ENCODE assay signal across 26 mouse cellular contexts in genomic region chr7:30007601-30008000, GRCm38 (mm10). TPM values are rescaled to one million over a fixed set of nuclear protein-coding genes. Genes with fewer than 3 reads are reported as not detected.
DNase-seq lines count a peak whose midpoint lies in the region; ATAC-seq and TF ChIP-seq lines count a peak whose summit lies in the region.
"Had no signal": no experiment of that assay in that cellular context is flagged by ENCODE, and none has a peak within 500 bp of the region (broad histone marks: within the 10 kb centered on the region; RNA-seq: fewer than 3 reads in every experiment).

No protein-coding gene starts in this region.

- DNase-seq in frontal cortex, postnatal 25 days (ENCODE audit: low spot score in 2 of 2), result no peak
- DNase-seq in left cerebral cortex, adult 2 months (ENCODE audit: extremely low spot score in 1 of 2, low spot score in 2 of 2), result no peak
- no peak for DNase-seq in left cerebral cortex, adult 8-10 months (ENCODE audit: low spot score in 2 of 2)
- DNase-seq: adrenal gland, postnatal 25 days; cerebellum, adult 11-12 months; cerebellum, postnatal 14 days; heart, postnatal 14 days; kidney, postnatal 14 days; layer of hippocampus, postnatal 36 days; liver, embryonic 13.5 days; lung, postnatal 4 days; retina, postnatal 1 day; thymus, postnatal 4 days had no signal

- intact Hi-C loops in left cerebral cortex, adult 2 months (cut with DNase I), result no loop called here

- peak; percentile 66; the same call in 1 of the 2 replicates for ATAC-seq in frontal cortex, adult (ENCODE audit: low TSS enrichment)
- no peak for ATAC-seq in embryonic facial prominence, embryonic 15.5 days (ENCODE audit: insufficient number of reproducible peaks, low FRiP score, low TSS enrichment, low read depth)
- no peak for ATAC-seq in limb, embryonic 15.5 days (ENCODE audit: insufficient number of reproducible peaks, low FRiP score, low TSS enrichment, low read depth)
- no peak for ATAC-seq in megakaryocyte-erythroid progenitor cell, adult 5-6 weeks (replicated peaks; ENCODE audit: low FRiP score, low TSS enrichment, poor library complexity, severe bottlenecking)
- ATAC-seq in erythroid progenitor cell, adult 5-6 weeks (replicated peaks; ENCODE audit: low FRiP score, poor library complexity, severe bottlenecking), result no peak
- ATAC-seq: intestine, embryonic 15.5 days had no signal

- peaks cover 46% of the 10 kb centered on the region for H3K4me1 ChIP-seq in embryonic facial prominence, embryonic 15.5 days
- peaks cover 5% of the 10 kb centered on the region; the same call in 1 of the 2 replicates for H3K4me1 ChIP-seq in limb, embryonic 15.5 days
- H3K4me1 ChIP-seq: liver, embryonic 13.5 days; lung, embryonic 15.5 days had no signal

- no peak overlapping the region for H3K9ac ChIP-seq in embryonic facial prominence, embryonic 15.5 days
- H3K9ac ChIP-seq in limb, embryonic 15.5 days, result no peak overlapping the region
- H3K9ac ChIP-seq: forebrain, embryonic 12.5 days; heart, embryonic 12.5 days; hindbrain, embryonic 15.5 days; intestine, embryonic 15.5 days; liver, embryonic 13.5 days; lung, embryonic 15.5 days had no signal

- no peaks in the 10 kb centered on the region for H3K27me3 ChIP-seq in embryonic facial prominence, embryonic 15.5 days
- H3K27me3 ChIP-seq in limb, embryonic 15.5 days, result no peaks in the 10 kb centered on the region
- H3K27me3 ChIP-seq: CH12.LX; forebrain, embryonic 12.5 days; heart, embryonic 12.5 days; hindbrain, embryonic 15.5 days; intestine, embryonic 15.5 days; liver, embryonic 13.5 days; lung, embryonic 15.5 days had no signal

- TF ChIP-seq CTCF in left cerebral cortex, adult 2 months (IDR thresholded peaks at IDR 0.05), result no peak

- no peaks in the 10 kb centered on the region for H3K9me3 ChIP-seq in embryonic facial prominence, embryonic 15.5 days (replicated peaks)
- no peaks in the 10 kb centered on the region for H3K9me3 ChIP-seq in limb, embryonic 15.5 days
- H3K9me3 ChIP-seq: forebrain, embryonic 12.5 days; heart, embryonic 12.5 days; hindbrain, embryonic 15.5 days; intestine, embryonic 15.5 days; liver, embryonic 13.5 days; lung, embryonic 15.5 days had no signal

- H3K4me2 ChIP-seq in embryonic facial prominence, embryonic 15.5 days (replicated peaks), result no peak overlapping the region
- H3K4me2 ChIP-seq in limb, embryonic 15.5 days, result no peak overlapping the region
- H3K4me2 ChIP-seq: forebrain, embryonic 12.5 days; heart, embryonic 12.5 days; hindbrain, embryonic 15.5 days; intestine, embryonic 15.5 days; liver, embryonic 13.5 days; lung, embryonic 15.5 days; midbrain, embryonic 11.5 days had no signal

- peaks cover 12% of the 10 kb centered on the region for H3K36me3 ChIP-seq in embryonic facial prominence, embryonic 15.5 days
- peaks cover 30% of the 10 kb centered on the region for H3K36me3 ChIP-seq in limb, embryonic 15.5 days

- 48% methylated on average over 1 of the region's 1 CpGs for WGBS in embryonic facial prominence, embryonic 15.5 days
- 69% methylated on average over 1 of the region's 1 CpGs for WGBS in limb, embryonic 15.5 days

- H3K27ac ChIP-seq in left cerebral cortex, adult 2 months, result peak overlapping the region; percentile 67
- H3K27ac ChIP-seq in embryonic facial prominence, embryonic 15.5 days (replicated peaks), result peak overlapping the region; percentile 86
- H3K27ac ChIP-seq in limb, embryonic 15.5 days, result peak overlapping the region; percentile 72
- H3K27ac ChIP-seq: forebrain, embryonic 12.5 days; hindbrain, embryonic 15.5 days; intestine, embryonic 15.5 days; liver, embryonic 13.5 days; lung, embryonic 15.5 days had no signal

- H3K4me3 ChIP-seq in left cerebral cortex, adult 2 months, result no peak overlapping the region
- no peak overlapping the region for H3K4me3 ChIP-seq in embryonic facial prominence, embryonic 15.5 days (replicated peaks)
- H3K4me3 ChIP-seq in limb, embryonic 15.5 days, result no peak overlapping the region
- H3K4me3 ChIP-seq: forebrain, embryonic 12.5 days; heart, embryonic 12.5 days; hindbrain, embryonic 15.5 days; intestine, embryonic 15.5 days; layer of hippocampus, adult 2 months; liver, embryonic 13.5 days; lung, embryonic 15.5 days had no signal

RNA-seq across cellular contexts. Expression of gene Zfp568, which starts 23.8 kb away (rescaled TPM):
- total RNA-seq in left cerebral cortex, adult 2 months (2021), result 1 to 10 TPM; 3.6 to 3.9 TPM
- 1 to 10 TPM; 4.0 to 6.8 (median 4.9) TPM for total RNA-seq in left cerebral cortex, adult 8-10 months (2022)
- polyA plus RNA-seq in embryonic facial prominence, embryonic 15.5 days (2015; fragmentation: Nextera tagmentation; extraction: Ambion mirVana), result 18.4 and 22.6 TPM in 2 replicates
- polyA plus RNA-seq in limb, embryonic 15.5 days (2015; fragmentation: Nextera tagmentation; extraction: Ambion mirVana), result 17.9 and 27.5 TPM in 2 replicates
- 9.0 and 16.5 TPM in 2 replicates for total RNA-seq in megakaryocyte-erythroid progenitor cell, adult 5-6 weeks (2014; fragmentation: Nextera tagmentation)
- 25.7 and 26.1 TPM in 2 replicates for total RNA-seq in megakaryocyte-erythroid progenitor cell, adult 5-6 weeks (2017)
- total RNA-seq in erythroid progenitor cell, adult 5-6 weeks (2015; ENCODE audit: low replicate concordance), result 2.5 and 5.4 TPM in 2 replicates
- 4.1 and 4.2 TPM in 2 replicates for total RNA-seq in erythroid progenitor cell, adult 5-6 weeks (2017; ENCODE audit: low replicate concordance)

RNA-seq across cellular contexts. Expression of gene Zfp14, which starts 43.6 kb away (rescaled TPM):
- 1 to 10 TPM; 6.8 to 7.8 TPM for total RNA-seq in left cerebral cortex, adult 2 months (2021)
- total RNA-seq in left cerebral cortex, adult 8-10 months (2022), result 10 to 100 TPM in 2 of 4 experiments, 1 to 10 TPM in 2; 7.5 to 10.8 (median 9.9) TPM
- 5.3 and 6.7 TPM in 2 replicates for polyA plus RNA-seq in embryonic facial prominence, embryonic 15.5 days (2015; fragmentation: Nextera tagmentation; extraction: Ambion mirVana)
- polyA plus RNA-seq in limb, embryonic 15.5 days (2015; fragmentation: Nextera tagmentation; extraction: Ambion mirVana), result 5.7 and 6.1 TPM in 2 replicates
- 0.74 and 1.3 TPM in 2 replicates for total RNA-seq in megakaryocyte-erythroid progenitor cell, adult 5-6 weeks (2014; fragmentation: Nextera tagmentation)
- 1.1 and 5.8 TPM in 2 replicates for total RNA-seq in megakaryocyte-erythroid progenitor cell, adult 5-6 weeks (2017)
- 1.1 TPM in 1 of 2 replicates, not detected in the other for total RNA-seq in erythroid progenitor cell, adult 5-6 weeks (2015; ENCODE audit: low replicate concordance)
- total RNA-seq in erythroid progenitor cell, adult 5-6 weeks (2017; ENCODE audit: low replicate concordance), result 0.39 TPM in 1 of 2 replicates, not detected in the other

RNA-seq across cellular contexts. Expression of gene Zfp74, which starts 53.7 kb away (rescaled TPM):
- 10 to 100 TPM; 17.4 to 19.0 TPM for total RNA-seq in left cerebral cortex, adult 2 months (2021)
- total RNA-seq in left cerebral cortex, adult 8-10 months (2022), result 10 to 100 TPM; 16.6 to 17.9 (median 17.6) TPM
- 9.1 and 11.4 TPM in 2 replicates for polyA plus RNA-seq in embryonic facial prominence, embryonic 15.5 days (2015; fragmentation: Nextera tagmentation; extraction: Ambion mirVana)
- polyA plus RNA-seq in limb, embryonic 15.5 days (2015; fragmentation: Nextera tagmentation; extraction: Ambion mirVana), result 11.5 and 11.6 TPM in 2 replicates
- total RNA-seq in megakaryocyte-erythroid progenitor cell, adult 5-6 weeks (2014; fragmentation: Nextera tagmentation), result 9.1 and 10.6 TPM in 2 replicates
- 8.4 and 9.2 TPM in 2 replicates for total RNA-seq in megakaryocyte-erythroid progenitor cell, adult 5-6 weeks (2017)
- total RNA-seq in erythroid progenitor cell, adult 5-6 weeks (2015; ENCODE audit: low replicate concordance), result 4.0 and 4.2 TPM in 2 replicates
- total RNA-seq in erythroid progenitor cell, adult 5-6 weeks (2017; ENCODE audit: low replicate concordance), result 0.98 and 2.6 TPM in 2 replicates
